Mouse (Mus musculus) neural tube, embryonic 11.5 days (tissue): ENCODE measurements around the gene Camk2b. TPM values are rescaled to one million over a fixed set of nuclear protein-coding genes. Genes with fewer than 3 reads are reported as not detected.

Experiments used
- ATAC-seq: fragments of 200-750 bp; cut with Nextera tagmentation; 2 replicates; pipeline ENCODE4 v1.8.0; 2017; ENCODE audit warnings: moderate number of reproducible peaks, mild to moderate bottlenecking, moderate TSS enrichment, moderate library complexity; ENCODE audit not compliant: insufficient read depth, low FRiP score, low TSS enrichment
- DNase-seq: peaks from one replicate; pipeline ENCODE4 v3.0.0-alpha.2; 2015; ENCODE audit warnings: low spot score
- H3K27ac ChIP-seq: fragments of 300-500 bp; sonication (generic); 2 replicates; pipeline ENCODE4 v1.5.1; 2014; ENCODE audit warnings: low read depth, mild to moderate bottlenecking, low read length
- H3K27me3 ChIP-seq: fragments of 300-500 bp; sonication (generic); 2 replicates; pipeline ENCODE4 v1.6.1; 2014; ENCODE audit warnings: mild to moderate bottlenecking, low read length, mixed read lengths; ENCODE audit not compliant: control insufficient read depth, insufficient read depth
- H3K36me3 ChIP-seq: fragments of 300-500 bp; sonication (generic); 2 replicates; pipeline ENCODE4 v1.6.1; 2014; ENCODE audit warnings: mild to moderate bottlenecking, low read length, moderate library complexity, mixed read lengths; ENCODE audit not compliant: control insufficient read depth, insufficient read depth
- H3K4me1 ChIP-seq: fragments of 300-500 bp; sonication (generic); 2 replicates; pipeline ENCODE4 v1.6.1; 2014; ENCODE audit warnings: low read length, mixed read lengths; ENCODE audit not compliant: control insufficient read depth, insufficient read depth
- H3K4me2 ChIP-seq: fragments of 300-500 bp; sonication (generic); 2 replicates; pipeline ENCODE4 v1.6.1; 2014; ENCODE audit warnings: low read depth, mild to moderate bottlenecking, moderate library complexity
- H3K4me3 ChIP-seq: fragments of 300-500 bp; sonication (generic); 2 replicates; pipeline ENCODE4 v1.5.1; 2014; ENCODE audit warnings: low read depth, low read length
- H3K9ac ChIP-seq: fragments of 300-500 bp; sonication (generic); 2 replicates; pipeline ENCODE4 v1.6.1; 2014; ENCODE audit warnings: mild to moderate bottlenecking, low read length
- H3K9me3 ChIP-seq: fragments of 300-500 bp; sonication (generic); 2 replicates; pipeline ENCODE4 v1.6.1; 2016; ENCODE audit warnings: low read length; ENCODE audit not compliant: control insufficient read depth
- WGBS: fragments of 180-500 bp; shearing (Covaris S2); extraction: QIAGEN DNeasy Blood & Tissue Kit; methylation state at CpG from one replicate; pipeline ENCODE4 v1.1.7; 2014; 5-methylcytosine and 5-hydroxymethylcytosine counted together
- polyA plus RNA-seq: library from polyadenylated mRNA; unstranded; fragments of >200 nt; fragmentation: Nextera tagmentation; extraction: Ambion mirVana; gene quantifications from 2 replicates; pipeline ENCODE4 v1.2.1, GENCODE M21; 2014

Gene Camk2b
- polyA plus RNA-seq, 1 experiment from 2014 or later: 6.5 TPM

DNA sequence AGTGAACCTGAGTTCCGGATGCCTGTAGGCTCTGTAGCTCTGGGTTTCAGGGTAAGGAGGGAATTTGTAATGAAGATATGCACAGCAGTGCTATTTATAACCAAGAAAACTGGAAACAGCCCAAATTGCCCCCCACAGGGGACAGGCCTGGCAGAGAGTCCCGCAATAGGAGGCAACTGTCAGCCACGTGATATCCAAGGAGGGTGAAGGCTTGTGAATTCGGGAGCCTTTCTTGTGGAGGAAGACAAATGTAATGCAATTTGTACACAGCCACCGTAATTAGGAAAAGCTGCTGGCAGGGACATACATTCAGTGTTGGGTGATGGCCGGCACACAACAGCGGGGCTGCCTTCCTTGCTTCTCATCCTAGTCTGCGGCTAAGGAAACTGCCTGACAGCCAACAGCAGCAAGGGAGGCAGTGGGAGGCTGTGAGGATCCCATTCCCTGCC is 9.5 kb upstream of the Camk2b start:
- Histone ChIP-seq H3K4me1 (no peaks in the 10 kb centered on the region), H3K27me3 (no peaks in the 10 kb centered on the region), H3K27ac (no peak overlapping the region), H3K9ac (no peak overlapping the region), H3K4me2 (no peak overlapping the region), H3K4me3 (no peak overlapping the region), H3K36me3 (no peaks in the 10 kb centered on the region), H3K9me3 (no peaks in the 10 kb centered on the region)
- no peak for ATAC-seq
- DNase-seq: no peak
- 80% methylated on average over 8 of the region's 8 CpGs for WGBS

DNA sequence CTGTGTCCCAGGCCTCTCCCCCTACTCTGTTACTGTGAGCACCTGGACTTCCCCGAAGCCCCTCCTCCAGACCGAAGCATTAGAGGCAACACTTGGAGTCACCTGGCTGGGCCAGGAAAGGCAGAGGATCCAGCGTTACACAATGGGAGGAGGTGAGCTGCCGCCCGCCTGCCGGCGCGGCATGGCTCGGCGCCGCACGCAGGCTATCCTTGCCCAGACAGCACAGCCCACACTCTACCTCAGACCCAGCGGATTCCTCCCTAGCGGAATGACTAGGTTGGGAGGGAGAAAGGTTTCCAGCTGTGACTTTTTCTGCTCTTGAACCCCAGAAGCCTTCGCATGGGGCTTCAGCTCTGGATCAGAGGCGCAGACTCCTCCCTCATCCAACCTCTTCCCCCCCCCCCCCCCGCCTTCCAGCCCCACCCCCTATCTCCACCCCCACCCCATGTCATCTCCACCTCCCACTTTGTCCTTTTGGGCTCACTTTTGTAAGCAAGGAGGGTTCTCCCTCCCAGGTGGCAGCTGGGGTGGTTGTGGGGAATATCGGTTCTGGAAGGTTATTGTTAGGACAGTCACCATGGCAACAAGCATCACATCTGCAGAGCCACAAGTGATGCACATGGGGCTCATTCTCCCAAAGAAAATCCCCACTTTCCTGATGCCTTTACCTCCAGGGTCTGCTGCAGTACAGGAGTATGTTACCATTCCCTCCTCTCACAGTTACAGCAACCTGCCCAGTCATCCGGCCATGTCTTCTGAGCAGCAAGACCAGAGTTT is 2.2 kb upstream of the Camk2b start:
- Histone ChIP-seq H3K4me1 (0 out of 2 replicates have a peak, but pooled peaks cover 4% of the 10 kb centered on the region), H3K4me2 (0 out of 2 replicates have a peak overlapping the region, but pooled peaks have one; percentile 19), H3K27me3 (peaks cover 60% of the 10 kb centered on the region), H3K36me3 (no peaks in the 10 kb centered on the region), H3K4me3 (no peak overlapping the region), H3K9me3 (no peaks in the 10 kb centered on the region), H3K9ac (no peak overlapping the region), H3K27ac (no peak overlapping the region)
- DNase-seq (no peak), ATAC-seq (no peak)
- WGBS: 11% methylated on average over 18 of the region's 19 CpGs

DNA sequence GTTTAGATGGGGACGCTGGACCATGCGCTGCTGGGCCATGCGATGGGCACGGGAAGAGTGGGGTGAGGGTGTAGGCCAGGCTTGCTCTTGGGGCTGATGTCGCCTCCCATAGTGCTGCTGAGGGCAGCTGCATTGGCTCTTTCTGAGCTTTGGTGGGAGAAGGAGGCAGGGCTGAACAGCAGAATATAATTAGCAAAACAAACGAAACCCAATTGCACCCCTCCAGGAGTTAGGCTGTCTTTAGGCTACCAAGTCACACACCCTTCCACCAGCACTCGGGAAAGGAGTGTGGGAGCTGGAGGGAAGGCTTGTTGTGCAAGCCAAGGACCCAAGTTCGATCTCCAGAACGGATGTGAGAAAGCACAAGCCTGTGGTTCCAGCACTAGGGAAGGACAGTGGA is 998 bp upstream of the Camk2b start:
- no peak for DNase-seq
- H3K27ac ChIP-seq: no peak overlapping the region
- no peak overlapping the region for H3K4me3 ChIP-seq
- 0 out of 2 replicates have a peak, but pooled peaks cover 4% of the 10 kb centered on the region for H3K4me1 ChIP-seq
- no peak overlapping the region for H3K4me2 ChIP-seq
- whole genome bisulfite sequencing: 31% methylated on average over 9 of the region's 9 CpGs
- ATAC-seq: no peak
- H3K27me3 ChIP-seq: peaks cover 69% of the 10 kb centered on the region
- no peaks in the 10 kb centered on the region for H3K9me3 ChIP-seq
- no peaks in the 10 kb centered on the region for H3K36me3 ChIP-seq
- no peak overlapping the region for H3K9ac ChIP-seq

DNA sequence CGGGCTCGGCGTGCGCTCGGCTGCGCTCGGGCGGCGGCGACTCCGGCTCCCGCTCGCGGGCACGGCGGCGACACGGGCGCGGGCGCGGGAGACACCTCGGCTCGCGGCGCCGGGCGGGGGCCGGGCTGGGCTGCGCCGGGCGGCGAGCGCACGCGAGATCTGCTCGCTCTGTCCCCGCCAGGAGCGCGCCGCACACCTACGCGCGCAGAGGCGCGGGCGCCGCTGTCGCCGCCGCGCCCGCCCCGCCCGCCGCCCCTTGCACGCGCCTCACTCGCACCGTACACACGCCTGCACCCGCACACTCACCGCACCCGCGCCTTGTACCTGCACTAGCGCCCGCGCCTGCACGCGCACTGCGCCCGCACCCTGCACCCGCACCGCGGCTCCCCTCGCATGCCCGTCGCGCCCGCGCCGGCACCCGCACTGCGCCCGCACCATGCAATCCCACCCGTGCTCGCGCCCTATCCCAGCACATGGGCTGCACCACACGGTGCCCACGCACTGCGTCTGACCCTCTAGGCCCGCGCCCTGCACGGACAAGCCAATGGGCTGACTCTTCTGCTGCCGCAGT is 526 bp downstream of the Camk2b start:
- under 1% methylated on average over 63 of the region's 95 CpGs for WGBS
- DNase-seq: peak; percentile 33
- H3K9ac ChIP-seq: 0 out of 2 replicates have a peak overlapping the region, but pooled peaks have one; percentile 40
- peak overlapping the region; percentile 64 for H3K4me2 ChIP-seq
- no peaks in the 10 kb centered on the region for H3K36me3 ChIP-seq
- peak; percentile 62; the same call in 1 of the 2 replicates for ATAC-seq
- H3K4me3 ChIP-seq: peak overlapping the region; percentile 49
- 0 out of 2 replicates have a peak, but pooled peaks cover 4% of the 10 kb centered on the region for H3K4me1 ChIP-seq
- H3K9me3 ChIP-seq: no peaks in the 10 kb centered on the region
- no peak overlapping the region for H3K27ac ChIP-seq
- H3K27me3 ChIP-seq: peaks cover 69% of the 10 kb centered on the region

DNA sequence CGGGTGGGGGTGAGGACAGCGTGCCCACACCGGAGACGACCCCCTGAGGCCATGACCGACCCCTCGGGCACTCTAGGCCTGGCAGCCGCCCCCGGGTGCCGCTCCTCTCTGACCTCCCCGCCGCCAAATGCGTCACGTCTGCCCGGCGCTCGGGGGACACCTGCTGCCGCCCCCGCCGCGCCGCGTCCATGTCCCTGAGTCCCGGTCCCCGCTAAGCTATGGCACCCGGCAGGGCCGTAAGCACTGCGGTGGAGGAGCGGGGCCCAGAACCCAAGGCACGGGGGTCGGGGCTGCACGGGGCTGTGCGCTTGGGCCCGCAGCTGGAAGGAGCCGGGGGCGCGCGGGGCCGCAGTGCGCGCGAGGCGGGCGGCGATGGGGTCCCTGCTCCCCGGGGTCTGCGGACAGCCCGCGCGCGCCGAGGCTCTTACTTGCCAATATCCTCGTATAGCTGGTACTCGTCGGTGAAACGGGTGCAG is 1.1 kb downstream of the Camk2b start:
- 0 out of 2 replicates have a peak overlapping the region, but pooled peaks have one; percentile 40 for H3K9ac ChIP-seq
- peaks cover 69% of the 10 kb centered on the region for H3K27me3 ChIP-seq
- peak overlapping the region; percentile 64 for H3K4me2 ChIP-seq
- peak overlapping the region; percentile 49 for H3K4me3 ChIP-seq
- 0 out of 2 replicates have a peak, but pooled peaks cover 4% of the 10 kb centered on the region for H3K4me1 ChIP-seq
- H3K9me3 ChIP-seq: no peaks in the 10 kb centered on the region
- no peaks in the 10 kb centered on the region for H3K36me3 ChIP-seq
- no peak overlapping the region for H3K27ac ChIP-seq
- ATAC-seq (no peak), DNase-seq (no peak)
- WGBS: 1% methylated on average over 39 of the region's 55 CpGs

DNA sequence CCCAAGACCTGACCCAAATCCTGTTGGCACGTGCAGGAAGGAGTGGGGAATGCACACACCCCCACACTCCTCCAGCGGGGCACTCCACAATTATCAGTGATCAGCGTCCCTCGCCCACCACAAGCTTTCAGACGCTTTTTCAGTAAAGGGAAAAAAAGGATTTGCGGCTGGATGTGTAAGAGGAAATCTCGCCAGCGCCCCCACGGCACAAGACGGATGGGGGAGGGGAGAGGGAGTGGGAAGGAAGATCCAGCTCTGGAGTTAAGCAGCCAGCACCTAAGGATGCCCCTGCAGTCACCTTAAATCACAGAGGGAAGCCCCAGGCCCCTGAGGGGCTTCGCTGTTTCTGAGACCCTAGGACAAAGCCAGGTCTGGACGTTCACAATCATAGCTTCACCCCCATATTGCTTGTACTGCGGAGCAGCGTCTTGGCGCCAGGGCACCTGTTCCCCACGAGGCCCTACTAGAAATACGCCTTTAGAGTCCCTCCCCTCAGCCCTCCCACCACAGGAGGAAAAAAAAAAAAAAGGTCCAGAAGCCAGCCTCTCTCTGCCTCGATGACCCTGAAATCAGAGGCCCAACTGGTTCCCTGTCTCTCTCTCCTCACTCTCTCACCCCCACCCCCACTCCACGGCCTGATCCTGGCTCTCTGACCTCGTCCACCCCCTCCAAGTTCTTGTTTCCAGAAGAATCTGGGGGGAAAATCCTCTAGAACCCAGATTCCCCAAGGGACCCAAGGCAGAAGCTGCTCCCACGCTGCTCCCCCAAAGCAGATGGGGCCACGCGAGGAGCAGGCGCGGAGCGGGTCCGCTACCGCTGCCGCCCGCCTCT is 1.7 kb downstream of the Camk2b start:
- peaks cover 65% of the 10 kb centered on the region for H3K27me3 ChIP-seq
- no peak for DNase-seq
- no peak for ATAC-seq

DNA sequence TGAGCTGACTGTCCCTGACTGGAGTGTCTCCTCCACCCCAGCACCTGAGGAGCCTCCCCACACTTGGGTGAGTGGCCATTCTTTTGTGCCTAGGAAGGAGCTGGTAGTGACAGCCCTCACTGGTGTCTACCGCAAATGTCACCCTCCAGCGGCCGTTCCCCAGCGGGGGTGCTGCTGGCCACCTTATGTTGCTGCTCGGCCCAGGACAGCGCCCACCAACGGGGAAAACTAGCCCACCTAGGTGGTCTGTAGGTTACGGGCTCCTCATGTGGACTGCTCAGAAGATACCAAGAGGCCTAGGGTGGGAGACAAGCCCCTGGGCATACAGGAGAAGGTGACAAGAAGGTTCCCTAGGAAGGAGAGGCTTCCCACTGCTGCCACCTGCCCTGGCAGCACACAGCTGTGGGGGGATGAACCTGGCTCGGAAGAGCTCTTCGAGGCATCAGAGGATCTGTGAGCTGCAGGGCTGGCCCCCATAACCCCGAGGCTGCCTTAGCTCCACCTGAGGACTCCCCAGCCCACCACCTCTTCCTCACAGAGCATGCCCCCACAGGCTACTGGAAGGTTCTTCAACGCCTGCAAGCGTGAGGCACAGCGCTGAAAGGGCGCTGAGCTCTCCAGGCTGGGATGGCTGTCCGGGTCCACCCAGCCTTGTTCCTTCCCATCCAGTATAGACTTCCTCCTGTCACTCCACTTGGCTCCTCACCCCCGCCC is 2.5 kb downstream of the Camk2b start:
- DNase-seq (no peak), ATAC-seq (no peak)
- Histone ChIP-seq H3K27me3 (peaks cover 60% of the 10 kb centered on the region), H3K27ac (no peak overlapping the region), H3K4me1 (0 out of 2 replicates have a peak, but pooled peaks cover 4% of the 10 kb centered on the region), H3K9ac (no peak overlapping the region), H3K36me3 (no peaks in the 10 kb centered on the region), H3K9me3 (no peaks in the 10 kb centered on the region), H3K4me2 (peak overlapping the region; percentile 19; the same call in 1 of the 2 replicates), H3K4me3 (peak overlapping the region; percentile 8; the same call in 1 of the 2 replicates)
- 48% methylated on average over 17 of the region's 17 CpGs for WGBS

More for the DNA sequence above, 1.7 kb downstream of the Camk2b start:
- H3K36me3 ChIP-seq: no peaks in the 10 kb centered on the region
- H3K4me3 ChIP-seq: peak overlapping the region; percentile 49
- no peak overlapping the region for H3K27ac ChIP-seq
- H3K9ac ChIP-seq: no peak overlapping the region
- no peaks in the 10 kb centered on the region for H3K9me3 ChIP-seq
- H3K4me1 ChIP-seq: 0 out of 2 replicates have a peak, but pooled peaks cover 4% of the 10 kb centered on the region
- 6% methylated on average over 30 of the region's 30 CpGs for WGBS
- H3K4me2 ChIP-seq: peak overlapping the region; percentile 64

DNA sequence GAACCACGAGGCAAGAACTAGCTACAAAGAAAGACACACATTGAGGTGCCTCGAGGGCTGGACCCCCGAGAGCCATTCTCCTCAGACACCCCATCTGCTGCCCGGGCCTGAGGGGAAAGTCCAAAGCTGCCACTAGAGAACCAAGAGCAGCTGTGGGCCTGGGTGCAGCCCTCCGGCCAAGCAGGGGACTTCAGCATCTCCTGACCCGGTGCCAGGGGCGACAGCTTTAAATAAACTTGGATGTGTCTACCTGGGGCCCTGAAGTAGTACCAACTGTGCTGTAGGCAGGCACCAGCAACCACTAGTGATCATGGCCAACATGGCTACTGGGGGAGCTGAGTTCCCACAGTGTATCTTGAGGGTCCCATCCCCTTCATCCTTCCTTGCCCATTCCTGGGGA is 3.1 kb downstream of the Camk2b start:
- Histone ChIP-seq H3K4me1 (0 out of 2 replicates have a peak, but pooled peaks cover 4% of the 10 kb centered on the region), H3K27me3 (peaks cover 56% of the 10 kb centered on the region), H3K9ac (no peak overlapping the region), H3K36me3 (no peaks in the 10 kb centered on the region), H3K27ac (no peak overlapping the region), H3K9me3 (no peaks in the 10 kb centered on the region), H3K4me3 (no peak overlapping the region), H3K4me2 (no peak overlapping the region)
- 83% methylated on average over 7 of the region's 7 CpGs for WGBS
- no peak for ATAC-seq
- no peak for DNase-seq
